Mouse (Mus musculus): ENCODE results near the gene Tctn1. TPM values are rescaled to one million over a fixed set of nuclear protein-coding genes. Genes with fewer than 3 reads are reported as not detected.

Gene Tctn1
- total RNA-seq, 2 experiments from 2014 or later = 15.2 TPM

GRCm38 (mm10) chr5:122295113-122295935, 31.1 kb upstream of the Tctn1 start:
- Histone ChIP-seq H3K27ac (no peak overlapping the region), H3K4me3 (no peak overlapping the region)
- no peak for DNase-seq (ENCODE audit: low spot score in 2 of 2)
- no peak for TF ChIP-seq CTCF (conservative IDR thresholded peaks at IDR 0.05)

GRCm38 (mm10) chr5:122294219-122294735, 30.0 kb upstream of the Tctn1 start:
- DNase-seq (ENCODE audit: low spot score in 2 of 2) = no peak
- H3K4me3 ChIP-seq = no peak overlapping the region
- peak overlapping the region; percentile 15; the same call in 1 of the 2 replicates for H3K27ac ChIP-seq
- TF ChIP-seq CTCF (conservative IDR thresholded peaks at IDR 0.05) = no peak

- TF ChIP-seq CTCF (conservative IDR thresholded peaks at IDR 0.05) = no peak
- H3K4me3 ChIP-seq = no peak overlapping the region
- DNase-seq (ENCODE audit: low spot score in 2 of 2) = no peak
- H3K27ac ChIP-seq = no peak overlapping the region; the same call in 1 of the 2 replicates
These were observed 28.9 kb upstream of the Tctn1 start for GRCm38 (mm10) chr5:122293131-122293530.

- no peak for TF ChIP-seq CTCF (conservative IDR thresholded peaks at IDR 0.05)
- DNase-seq (ENCODE audit: low spot score in 2 of 2) = no peak
- no peak overlapping the region for H3K27ac ChIP-seq
- H3K4me3 ChIP-seq = no peak overlapping the region
These were observed 27.5 kb upstream of the Tctn1 start for GRCm38 (mm10) chr5:122291553-122292339.

GRCm38 (mm10) chr5:122291149-122291548, 26.9 kb upstream of the Tctn1 start:
- no peak overlapping the region for H3K4me3 ChIP-seq
- no peak for DNase-seq (ENCODE audit: low spot score in 2 of 2)
- no peak overlapping the region for H3K27ac ChIP-seq
- TF ChIP-seq CTCF (conservative IDR thresholded peaks at IDR 0.05) = no peak

GRCm38 (mm10) chr5:122288147-122288811, 24.0 kb upstream of the Tctn1 start:
- no peak for TF ChIP-seq CTCF (conservative IDR thresholded peaks at IDR 0.05)
- Histone ChIP-seq H3K4me3 (no peak overlapping the region), H3K27ac (0 out of 2 replicates have a peak overlapping the region, but pooled peaks have one; percentile 29)
- no peak for DNase-seq (ENCODE audit: low spot score in 2 of 2)

DNA sequence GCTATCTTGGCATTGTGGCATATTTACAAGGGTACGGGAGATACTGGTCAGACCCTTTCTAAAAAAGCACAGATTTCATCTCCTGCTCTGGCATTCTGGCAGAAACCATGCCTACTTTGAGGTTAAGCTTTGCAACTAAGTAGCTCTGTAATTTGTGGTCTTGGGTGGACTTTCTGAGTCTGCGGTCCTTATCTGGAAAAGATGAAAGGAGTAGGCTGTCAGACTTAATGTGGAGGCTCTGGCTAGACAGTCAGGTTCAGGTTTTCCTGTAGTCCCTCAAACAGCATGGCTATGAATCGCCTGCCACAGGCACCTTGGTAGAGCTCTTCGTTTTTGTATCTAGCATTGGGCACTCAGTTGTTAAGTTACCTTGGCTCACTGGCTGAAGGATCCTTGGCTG, 22.8 kb upstream of the Tctn1 start:
- no peak for DNase-seq (ENCODE audit: low spot score in 2 of 2)

DNA sequence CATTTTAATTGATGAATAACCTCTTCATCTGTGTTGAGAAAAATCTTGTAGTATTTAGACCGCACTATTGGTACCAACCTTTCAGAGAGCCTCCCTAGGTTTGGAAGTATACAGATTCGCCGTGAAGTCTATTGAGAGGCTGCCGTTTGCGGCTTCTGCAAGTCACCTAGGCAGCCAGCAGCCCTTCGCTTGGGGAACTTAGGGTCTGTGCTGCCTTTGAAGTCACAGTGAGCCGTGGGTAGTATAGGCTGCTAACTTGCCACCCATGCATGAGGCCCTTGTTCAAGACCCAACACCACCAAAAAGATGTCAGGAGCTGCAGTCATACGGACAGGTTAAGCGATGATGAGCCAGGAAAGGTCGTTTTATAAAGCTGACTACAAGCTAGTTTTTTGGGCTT, 21.9 kb upstream of the Tctn1 start:
- TF ChIP-seq CTCF (conservative IDR thresholded peaks at IDR 0.05) = no peak
- DNase-seq (ENCODE audit: low spot score in 2 of 2) = no peak
- peak overlapping the region; percentile 77 for H3K4me3 ChIP-seq
- H3K27ac ChIP-seq = no peak overlapping the region; the same call in 1 of the 2 replicates

More for the DNA sequence above, 22.8 kb upstream of the Tctn1 start:
- Histone ChIP-seq H3K27ac (no peak overlapping the region), H3K4me3 (no peak overlapping the region)
- no peak for TF ChIP-seq CTCF (conservative IDR thresholded peaks at IDR 0.05)

- peak overlapping the region; percentile 77 for H3K4me3 ChIP-seq
- no peak for DNase-seq (ENCODE audit: low spot score in 2 of 2)
- peak overlapping the region; percentile 89; the same call in 1 of the 2 replicates for H3K27ac ChIP-seq
- no peak for TF ChIP-seq CTCF (conservative IDR thresholded peaks at IDR 0.05)
These were observed 21.5 kb upstream of the Tctn1 start for GRCm38 (mm10) chr5:122285767-122286150.

DNA sequence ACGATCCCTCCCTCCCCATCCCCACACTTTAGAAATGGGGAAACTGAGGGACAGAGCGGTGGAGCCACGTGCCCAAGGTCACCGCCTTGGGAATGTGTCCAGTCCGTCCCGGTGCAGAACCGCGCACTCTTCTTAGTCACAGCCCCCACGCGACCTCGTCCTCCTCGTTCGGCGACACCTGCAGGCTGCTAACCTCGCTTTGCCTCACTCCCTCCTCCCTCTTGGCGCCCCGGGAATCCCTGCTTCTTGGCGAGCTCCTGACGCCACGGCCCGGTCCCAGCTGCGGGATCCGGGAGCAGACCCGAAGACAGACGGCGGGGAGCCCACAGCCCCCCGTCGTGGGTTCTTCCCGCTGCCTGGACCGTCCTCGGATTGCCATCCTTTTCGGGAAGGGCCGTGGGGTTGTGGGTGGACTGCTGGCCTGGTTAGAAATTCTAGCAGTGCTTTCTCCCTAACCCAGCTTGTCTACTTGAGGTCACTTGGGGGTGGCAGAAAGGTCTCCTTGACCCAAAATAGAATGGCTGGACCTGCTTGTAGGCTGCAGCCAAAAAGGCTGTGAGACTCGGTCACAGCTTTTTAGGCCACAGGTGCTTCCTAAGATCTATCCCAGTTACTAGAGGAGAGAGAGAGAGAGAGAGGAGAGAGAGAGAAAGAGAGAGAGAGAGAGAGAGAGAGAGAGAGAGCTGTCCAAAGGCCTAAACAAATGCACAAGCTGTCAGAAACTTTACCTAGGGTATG, 20.9 kb upstream of the Tctn1 start:
- Histone ChIP-seq H3K27ac (peak overlapping the region; percentile 89), H3K4me3 (peak overlapping the region; percentile 77)
- DNase-seq (ENCODE audit: low spot score in 2 of 2) = peak in 1 of 2 experiments; percentile 29
- TF ChIP-seq CTCF (conservative IDR thresholded peaks at IDR 0.05) = no peak

GRCm38 (mm10) chr5:122284183-122285028, 20.1 kb upstream of the Tctn1 start, which contains the start of gene Pptc7:
Pptc7 (plus strand) TSS chr5:122284365.
- no peak for TF ChIP-seq CTCF (conservative IDR thresholded peaks at IDR 0.05)
- H3K4me3 ChIP-seq = peak within 1 kb of the TSS; percentile 77
- DNase-seq (ENCODE audit: low spot score in 2 of 2) = peak; percentile 89 to 90
- H3K27ac ChIP-seq = peak within 1 kb of the TSS; percentile 89
